Mouse (Mus musculus) forebrain, embryonic 11.5 days (tissue): ENCODE data around the gene Wnt8b. TPM values are rescaled to one million over a fixed set of nuclear protein-coding genes. Genes with fewer than 3 reads are reported as not detected.

Experiments used
- ATAC-seq: fragments of 200-750 bp; cut with Nextera tagmentation; replicated peaks from 2 replicates; pipeline ENCODE4 v1.8.0; 2017; ENCODE audit warnings: moderate TSS enrichment; ENCODE audit not compliant: low FRiP score
- DNase-seq: peaks from one replicate; pipeline ENCODE4 v3.0.0-alpha.2; 2017; ENCODE audit warnings: low spot score
- H3K27ac ChIP-seq: fragments of 300-500 bp; sonication (generic); 2 replicates; pipeline ENCODE4 v1.5.1; 2014; ENCODE audit warnings: low read depth, low read length
- H3K27me3 ChIP-seq: fragments of 300-500 bp; sonication (generic); 2 replicates; pipeline ENCODE4 v1.6.1; 2014; ENCODE audit warnings: mild to moderate bottlenecking, low read length, mixed read lengths; ENCODE audit not compliant: control insufficient read depth, insufficient read depth
- H3K36me3 ChIP-seq: fragments of 300-500 bp; sonication (generic); 2 replicates; pipeline ENCODE4 v1.6.1; 2014; ENCODE audit warnings: mild to moderate bottlenecking, low read length, moderate library complexity, mixed read lengths; ENCODE audit not compliant: control insufficient read depth, insufficient read depth
- H3K4me1 ChIP-seq: fragments of 300-500 bp; sonication (generic); replicated peaks from 2 replicates; pipeline ENCODE4 v1.6.1; 2014; ENCODE audit warnings: low read length, mixed read lengths; ENCODE audit not compliant: control insufficient read depth, insufficient read depth
- H3K4me2 ChIP-seq: fragments of 300-500 bp; sonication (generic); 2 replicates; pipeline ENCODE4 v1.6.1; 2014; ENCODE audit warnings: low read depth, mild to moderate bottlenecking, low read length, moderate library complexity, mixed read lengths; ENCODE audit not compliant: severe bottlenecking
- H3K4me3 ChIP-seq: fragments of 300-500 bp; sonication (generic); 2 replicates; pipeline ENCODE4 v1.5.1; 2014; ENCODE audit warnings: low read depth, low read length
- H3K9ac ChIP-seq: fragments of 300-500 bp; sonication (generic); 2 replicates; pipeline ENCODE4 v1.6.1; 2014; ENCODE audit warnings: low read length
- H3K9me3 ChIP-seq: fragments of 300-500 bp; sonication (generic); 2 replicates; pipeline ENCODE4 v1.6.1; 2016; ENCODE audit warnings: low read length, mixed read lengths; ENCODE audit not compliant: control insufficient read depth
- WGBS: fragments of 180-500 bp; shearing (Covaris S2); extraction: QIAGEN DNeasy Blood & Tissue Kit; methylation state at CpG from one replicate; pipeline ENCODE4 v1.1.7; 2014; 5-methylcytosine and 5-hydroxymethylcytosine counted together
- polyA plus RNA-seq: library from polyadenylated mRNA; unstranded; fragments of >200 nt; fragmentation: Nextera tagmentation; extraction: Ambion mirVana; gene quantifications from 2 replicates; pipeline ENCODE4 v1.2.1, GENCODE M21; 2014

Wnt8b gene
- 60.2 and 63.5 TPM in 2 replicates for polyA plus RNA-seq

DNA sequence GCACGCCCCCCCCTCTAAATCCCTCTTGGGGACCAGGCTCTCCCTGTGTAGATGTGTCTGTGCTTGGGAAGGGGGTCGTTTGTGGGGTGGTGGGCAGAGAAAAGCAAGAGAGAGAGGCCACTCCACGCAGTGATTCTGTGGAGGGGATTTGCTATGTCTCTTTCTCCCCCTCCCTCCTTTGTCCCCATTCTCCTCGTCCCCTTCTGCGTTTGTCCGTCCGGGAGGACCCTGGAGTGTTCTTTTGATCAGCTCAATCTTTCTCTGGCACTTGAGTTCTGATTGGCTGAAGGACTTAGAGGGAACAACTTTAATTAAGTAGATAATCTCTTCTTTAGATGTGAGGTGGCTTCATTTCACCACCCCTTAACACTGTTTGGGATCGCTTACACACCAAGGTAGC is at the start of gene Wnt8b:
Wnt8b (plus strand) TSS at position 345 of the 400 bp plus-strand sequence.
- peak within 1 kb of the TSS; percentile 41 for H3K9ac ChIP-seq
- peaks cover 42% of the 10 kb centered on the region for H3K27me3 ChIP-seq
- H3K36me3 ChIP-seq: no peaks in the 10 kb centered on the region
- ATAC-seq: peak; percentile 51
- peak within 1 kb of the TSS; percentile 24; the same call in 1 of the 2 replicates for H3K4me2 ChIP-seq
- WGBS: 3% methylated on average over 8 of the region's 8 CpGs
- no peaks in the 10 kb centered on the region for H3K9me3 ChIP-seq
- peaks cover 1% of the 10 kb centered on the region; the same call in 1 of the 2 replicates for H3K4me1 ChIP-seq
- H3K4me3 ChIP-seq: peak within 1 kb of the TSS; percentile 33
- DNase-seq: no peak
- H3K27ac ChIP-seq: peak within 1 kb of the TSS; percentile 73

DNA sequence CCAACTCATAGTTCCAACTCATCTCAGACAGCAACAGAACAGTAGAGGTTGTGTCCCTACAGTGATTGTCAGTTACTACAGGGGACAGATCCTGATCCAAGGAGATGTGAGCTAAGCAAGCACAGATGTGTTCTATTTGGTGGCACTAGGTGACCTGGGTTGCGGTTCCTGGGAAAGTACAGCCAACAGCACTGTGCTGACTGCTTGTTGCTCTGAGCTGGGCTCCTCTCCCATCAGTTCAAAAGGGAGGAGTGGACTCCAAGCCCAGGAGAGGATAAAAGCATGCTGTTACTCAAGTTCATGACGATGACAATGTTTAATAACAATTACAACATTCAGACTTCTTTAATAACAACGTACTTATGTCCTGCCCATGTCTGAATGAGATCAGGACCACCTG is 47.5 kb upstream of the Wnt8b start:
- no peak overlapping the region for H3K4me2 ChIP-seq
- 92% methylated on average over 3 of the region's 3 CpGs for WGBS
- no peaks in the 10 kb centered on the region for H3K4me1 ChIP-seq
- H3K36me3 ChIP-seq: no peaks in the 10 kb centered on the region
- H3K27me3 ChIP-seq: no peaks in the 10 kb centered on the region
- DNase-seq (no peak), ATAC-seq (no peak)
- H3K27ac ChIP-seq: no peak overlapping the region
- no peaks in the 10 kb centered on the region for H3K9me3 ChIP-seq
- no peak overlapping the region for H3K9ac ChIP-seq
- no peak overlapping the region for H3K4me3 ChIP-seq

DNA sequence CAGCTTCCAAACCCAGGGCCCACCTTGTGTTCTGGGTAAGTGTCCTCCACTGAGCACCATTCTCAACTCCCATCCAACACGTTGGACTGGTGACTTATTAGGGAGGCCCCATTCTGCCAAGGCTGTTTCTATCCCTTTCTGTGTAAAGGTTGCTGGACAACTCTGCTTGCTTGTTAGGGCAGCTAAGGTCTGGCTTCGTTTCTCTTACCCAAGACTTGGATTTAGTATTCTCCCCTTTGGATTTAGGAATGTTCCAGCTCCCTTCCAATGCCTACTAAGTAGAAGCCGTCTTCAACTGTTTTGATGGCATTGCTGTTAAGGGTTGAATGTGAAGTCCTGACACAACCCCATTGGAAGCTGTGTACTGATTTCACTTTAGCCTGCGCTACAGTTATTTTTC is 45.3 kb upstream of the Wnt8b start:
- Histone ChIP-seq H3K4me3 (no peak overlapping the region), H3K36me3 (no peaks in the 10 kb centered on the region), H3K9ac (no peak overlapping the region), H3K27ac (no peak overlapping the region), H3K4me2 (no peak overlapping the region), H3K4me1 (no peaks in the 10 kb centered on the region), H3K9me3 (no peaks in the 10 kb centered on the region), H3K27me3 (no peaks in the 10 kb centered on the region)
- WGBS: 83% methylated on average over 4 of the region's 4 CpGs
- ATAC-seq (no peak), DNase-seq (no peak)

DNA sequence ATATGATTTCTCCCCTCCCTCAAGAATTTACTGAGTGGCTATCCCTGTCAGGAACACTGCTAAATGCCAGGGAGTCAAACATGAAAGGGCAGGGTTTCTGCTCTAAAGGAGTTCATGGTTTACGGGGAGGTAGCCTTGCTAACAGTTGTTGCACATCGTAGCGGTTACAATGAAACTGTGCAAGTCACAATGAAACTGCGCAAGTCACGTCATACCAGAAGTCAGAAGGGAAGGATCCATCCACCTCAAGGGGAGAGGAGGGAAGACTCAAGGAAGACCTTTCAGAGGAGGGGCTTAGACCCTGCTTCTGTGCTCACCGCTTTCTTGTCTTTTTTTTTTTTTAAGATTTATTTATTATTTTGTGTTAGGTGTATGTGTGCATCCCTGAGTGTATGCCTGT is 38.4 kb upstream of the Wnt8b start:
- no peak overlapping the region for H3K27ac ChIP-seq
- H3K27me3 ChIP-seq: no peaks in the 10 kb centered on the region
- no peaks in the 10 kb centered on the region for H3K9me3 ChIP-seq
- H3K4me2 ChIP-seq: no peak overlapping the region
- no peaks in the 10 kb centered on the region for H3K36me3 ChIP-seq
- DNase-seq: no peak
- 93% methylated on average over 6 of the region's 6 CpGs for WGBS
- no peak overlapping the region for H3K9ac ChIP-seq
- H3K4me1 ChIP-seq: no peaks in the 10 kb centered on the region
- ATAC-seq: no peak
- no peak overlapping the region for H3K4me3 ChIP-seq

DNA sequence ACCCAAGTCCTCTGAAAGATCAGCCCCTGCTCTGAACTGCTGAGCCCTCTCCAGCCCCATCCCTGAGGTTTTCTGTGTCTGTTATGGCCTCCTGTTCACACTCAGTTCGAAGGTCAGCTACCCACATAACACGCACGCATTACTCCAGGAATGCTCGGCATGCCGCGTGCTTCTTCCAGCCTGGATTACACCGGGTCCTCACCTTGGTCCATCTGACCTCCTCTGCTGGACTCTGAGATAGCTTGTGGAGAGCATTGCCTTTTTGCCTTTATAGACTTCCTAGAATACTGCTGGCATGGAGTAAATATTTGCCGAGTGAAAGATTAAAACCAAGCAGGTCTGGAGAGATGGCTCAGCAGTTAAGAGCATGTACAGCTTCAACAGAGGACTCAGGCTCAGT is 37.9 kb upstream of the Wnt8b start:
- 83% methylated on average over 8 of the region's 8 CpGs for WGBS
- H3K27ac ChIP-seq: no peak overlapping the region
- no peaks in the 10 kb centered on the region for H3K27me3 ChIP-seq
- H3K4me2 ChIP-seq: no peak overlapping the region
- ATAC-seq (no peak), DNase-seq (no peak)
- no peaks in the 10 kb centered on the region for H3K36me3 ChIP-seq
- H3K4me3 ChIP-seq: no peak overlapping the region
- no peak overlapping the region for H3K9ac ChIP-seq
- no peaks in the 10 kb centered on the region for H3K9me3 ChIP-seq
- no peaks in the 10 kb centered on the region for H3K4me1 ChIP-seq

DNA sequence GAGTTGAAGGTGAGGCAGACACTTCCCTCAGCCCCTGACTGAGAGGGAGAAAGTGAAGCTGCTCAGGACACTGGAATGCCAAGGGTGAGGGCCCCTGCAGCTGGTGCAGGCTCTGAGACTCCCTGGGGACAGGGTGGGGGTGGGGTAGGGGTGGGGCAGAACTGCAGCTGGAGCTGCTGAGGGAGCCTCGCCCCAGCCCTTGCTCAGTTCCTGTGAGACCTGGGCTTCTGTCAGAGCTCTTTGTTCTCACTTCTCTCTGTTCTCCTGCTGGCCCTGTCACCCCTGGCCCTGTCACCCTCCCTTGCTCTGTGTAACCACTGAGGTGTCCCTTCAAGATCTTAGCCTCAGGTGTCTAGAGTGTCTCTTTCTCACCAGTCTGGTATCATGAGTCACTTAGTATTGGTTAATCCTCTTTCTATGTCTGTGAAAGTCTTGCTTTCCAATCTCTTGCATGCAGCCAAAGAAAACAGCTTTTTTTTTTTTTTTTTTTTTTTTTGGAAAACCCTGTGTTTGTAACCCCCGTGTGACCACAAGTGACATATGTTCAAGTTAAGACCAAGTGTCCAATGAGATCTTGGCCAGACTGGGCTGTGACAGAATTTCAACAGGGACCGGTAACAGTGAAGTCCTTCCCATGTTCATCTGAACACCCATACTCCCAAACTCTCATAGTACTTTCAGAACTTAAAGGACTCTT is 35.8 kb upstream of the Wnt8b start:
- no peak overlapping the region for H3K27ac ChIP-seq
- no peaks in the 10 kb centered on the region for H3K36me3 ChIP-seq
- H3K4me1 ChIP-seq: no peaks in the 10 kb centered on the region
- no peak overlapping the region for H3K4me2 ChIP-seq
- ATAC-seq (no peak), DNase-seq (no peak)
- no peak overlapping the region for H3K4me3 ChIP-seq
- no peak overlapping the region for H3K9ac ChIP-seq
- H3K9me3 ChIP-seq: no peaks in the 10 kb centered on the region
- H3K27me3 ChIP-seq: no peaks in the 10 kb centered on the region
- 66% methylated on average over 3 of the region's 3 CpGs for WGBS

DNA sequence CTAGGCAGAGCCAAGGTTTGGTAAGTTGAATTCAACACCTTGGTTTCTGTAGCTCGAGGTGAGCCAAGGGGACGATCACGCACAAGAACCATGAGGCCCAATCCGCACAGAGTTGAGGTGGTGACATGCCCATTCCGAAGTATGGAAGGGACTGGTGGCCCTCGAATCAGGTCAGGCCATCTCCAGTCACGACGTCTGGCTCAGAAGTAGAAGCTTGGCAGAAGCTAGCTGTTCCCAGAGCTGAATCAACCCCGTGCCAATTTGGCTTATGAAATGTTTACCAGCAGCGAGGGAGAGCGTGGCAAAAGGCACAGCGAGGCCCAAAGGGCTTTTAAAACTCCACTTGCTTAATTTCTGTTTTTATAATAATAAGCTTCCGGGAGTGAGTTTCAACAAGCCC is 34.6 kb upstream of the Wnt8b start:
- H3K4me2 ChIP-seq: no peak overlapping the region
- H3K27me3 ChIP-seq: no peaks in the 10 kb centered on the region
- no peak for DNase-seq
- no peaks in the 10 kb centered on the region for H3K36me3 ChIP-seq
- H3K4me3 ChIP-seq: no peak overlapping the region
- no peak for ATAC-seq
- H3K9ac ChIP-seq: no peak overlapping the region
- no peaks in the 10 kb centered on the region for H3K4me1 ChIP-seq
- H3K27ac ChIP-seq: no peak overlapping the region
- WGBS: 94% methylated on average over 13 of the region's 13 CpGs
- no peaks in the 10 kb centered on the region for H3K9me3 ChIP-seq

DNA sequence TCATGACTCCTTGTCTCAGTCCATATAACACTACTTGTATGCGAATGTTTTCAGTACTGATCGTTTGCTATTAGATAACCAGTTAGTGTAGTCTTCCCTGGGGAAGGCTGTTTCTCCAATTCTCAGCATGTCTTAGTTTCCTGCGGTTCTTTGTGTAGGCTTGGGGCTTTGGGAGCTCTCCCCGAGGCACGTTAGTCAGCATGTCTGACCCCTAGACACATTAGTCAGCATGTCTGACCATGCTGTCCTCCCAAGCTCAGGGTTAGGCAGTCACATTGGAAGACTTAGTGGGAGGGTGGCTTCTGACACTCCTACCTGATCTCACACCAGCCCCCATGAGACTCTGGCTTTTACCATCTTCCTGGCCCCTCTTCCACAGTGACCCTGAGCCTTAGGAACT is 32.8 kb upstream of the Wnt8b start:
- H3K36me3 ChIP-seq: no peaks in the 10 kb centered on the region
- no peak overlapping the region for H3K4me2 ChIP-seq
- ATAC-seq (no peak), DNase-seq (no peak)
- WGBS: 88% methylated on average over 5 of the region's 5 CpGs
- H3K27ac ChIP-seq: no peak overlapping the region
- no peaks in the 10 kb centered on the region for H3K9me3 ChIP-seq
- no peak overlapping the region for H3K4me3 ChIP-seq
- H3K4me1 ChIP-seq: no peaks in the 10 kb centered on the region
- H3K27me3 ChIP-seq: no peaks in the 10 kb centered on the region
- no peak overlapping the region for H3K9ac ChIP-seq

DNA sequence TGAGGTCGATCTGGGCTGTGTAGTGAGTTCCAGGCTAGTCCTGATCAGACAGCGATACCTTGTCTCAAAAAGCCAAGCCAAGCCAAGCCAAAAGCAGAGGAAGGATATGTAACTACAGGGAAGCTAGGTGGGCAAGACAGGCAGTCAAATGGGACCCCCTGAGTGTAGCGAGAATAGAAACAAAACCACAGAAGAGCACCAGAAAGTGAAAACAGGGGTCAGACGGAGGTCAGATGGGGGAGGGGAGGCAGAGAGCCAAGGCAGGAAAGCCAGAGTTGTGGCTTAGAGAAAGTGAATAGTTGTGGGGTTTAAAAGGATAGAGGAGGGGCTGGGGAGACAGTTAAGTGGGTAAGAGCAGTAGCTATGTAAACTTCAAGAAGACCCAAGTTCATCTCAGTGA is 31.8 kb upstream of the Wnt8b start:
- H3K36me3 ChIP-seq: no peaks in the 10 kb centered on the region
- H3K27me3 ChIP-seq: no peaks in the 10 kb centered on the region
- DNase-seq (no peak), ATAC-seq (no peak)
- H3K4me1 ChIP-seq: no peaks in the 10 kb centered on the region
- H3K9ac ChIP-seq: no peak overlapping the region
- H3K4me3 ChIP-seq: no peak overlapping the region
- no peaks in the 10 kb centered on the region for H3K9me3 ChIP-seq
- no peak overlapping the region for H3K27ac ChIP-seq
- H3K4me2 ChIP-seq: no peak overlapping the region
- 44% methylated on average over 4 of the region's 4 CpGs for WGBS
